ENCODE assay signal across 10 mouse cellular contexts in the genomic region with DNA sequence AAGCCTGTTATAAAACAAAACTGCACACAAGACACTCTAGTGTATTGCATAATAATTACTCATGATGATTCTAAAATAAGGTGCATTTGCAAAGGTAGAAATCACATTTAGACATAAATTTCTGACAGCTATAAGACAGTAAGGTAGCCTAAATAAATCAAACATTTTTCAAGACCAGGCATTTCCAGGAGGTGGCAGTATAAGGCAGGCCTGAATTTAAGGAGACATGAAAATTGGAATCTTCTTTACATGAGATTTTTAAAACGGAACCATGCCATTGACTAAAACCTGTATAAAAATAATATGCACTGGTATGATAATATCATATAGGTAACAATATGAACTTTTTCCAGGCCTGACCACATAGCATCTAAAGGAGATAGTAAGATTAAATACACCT.
DNase-seq lines count a peak whose midpoint lies in the region; ATAC-seq and TF ChIP-seq lines count a peak whose summit lies in the region.
"Had no signal": no experiment of that assay in that cellular context is flagged by ENCODE, and none has a peak within 500 bp of the region (broad histone marks: within the 10 kb centered on the region; RNA-seq: fewer than 3 reads in every experiment).

No protein-coding gene starts in this region.

- 44% methylated on average over 1 of the region's 1 CpGs for WGBS in limb, embryonic 14.5 days
- WGBS in limb, embryonic 10.5 days = 72% methylated on average over 1 of the region's 1 CpGs

- H3K36me3 ChIP-seq in limb, embryonic 14.5 days (ENCODE audit: control insufficient read depth, insufficient read depth, low read length) = no peaks in the 10 kb centered on the region
- H3K36me3 ChIP-seq in limb, embryonic 10.5 days = no peaks in the 10 kb centered on the region
- H3K36me3 ChIP-seq in E14TG2a.4 (ENCODE audit: insufficient read depth, low read length) = no peaks in the 10 kb centered on the region
- H3K36me3 ChIP-seq: midbrain, embryonic 13.5 days had no signal

- peak; percentile 25 for TF ChIP-seq CTCF in E14TG2a.4 (conservative IDR thresholded peaks at IDR 0.05; ENCODE audit: low read length)

- H3K9ac ChIP-seq in limb, embryonic 14.5 days (ENCODE audit: low read depth, low read length, severe bottlenecking) = no peak overlapping the region
- H3K9ac ChIP-seq: midbrain, embryonic 13.5 days had no signal

- no peaks in the 10 kb centered on the region for H3K4me1 ChIP-seq in limb, embryonic 14.5 days (ENCODE audit: control insufficient read depth, insufficient read depth, low read length)
- H3K4me1 ChIP-seq in limb, embryonic 10.5 days = no peaks in the 10 kb centered on the region
- H3K4me1 ChIP-seq in E14TG2a.4 (replicated peaks; ENCODE audit: low read depth, low read length) = no peaks in the 10 kb centered on the region
- H3K4me1 ChIP-seq: midbrain, embryonic 13.5 days had no signal

- intact Hi-C loops in left cerebral cortex, postnatal 25 days (cut with DNase I) = loop anchor here (5.0 to 10.0 kb wide), 3 partner anchors 1095 to 1605 kb away; no protein-coding TSS in a partner anchor

- DNase-seq in embryo, embryonic 10.5 days (ENCODE audit: low spot score) = peak; percentile 45
- DNase-seq in embryo, embryonic 10 days (ENCODE audit: low spot score) = no peak
- DNase-seq in limb, embryonic 14.5 days (ENCODE audit: low spot score) = peak; percentile 5
- DNase-seq in limb, embryonic 10.5 days (ENCODE audit: low spot score) = no peak
- DNase-seq in left cerebral cortex, postnatal 25 days (ENCODE audit: low spot score in 2 of 2) = peak; percentile 5 to 31
- no peak for DNase-seq in spleen, adult 12 weeks (ENCODE audit: low spot score)
- DNase-seq in adrenal gland, postnatal 4 days (ENCODE audit: low spot score in 2 of 2) = no peak
- DNase-seq: gastrocnemius, postnatal 25 days had no signal

- H3K4me3 ChIP-seq in limb, embryonic 14.5 days (replicated peaks; ENCODE audit: low read length) = no peak overlapping the region
- H3K4me3 ChIP-seq in limb, embryonic 10.5 days = no peak overlapping the region
- no peak overlapping the region for H3K4me3 ChIP-seq in E14TG2a.4 (replicated peaks; ENCODE audit: low read length)
- H3K4me3 ChIP-seq: midbrain, embryonic 13.5 days had no signal

- TF ChIP-seq POLR2A in limb, embryonic 14.5 days (IDR thresholded peaks at IDR 0.05; ENCODE audit: borderline replicate concordance, extremely low read depth, insufficient read depth, insufficient read length) = no peak

- H3K9me3 ChIP-seq in limb, embryonic 14.5 days (ENCODE audit: control insufficient read depth, low read length) = no peaks in the 10 kb centered on the region
- H3K9me3 ChIP-seq in limb, embryonic 10.5 days (replicated peaks) = no peaks in the 10 kb centered on the region
- H3K9me3 ChIP-seq in E14TG2a.4 (ENCODE audit: low read length) = no peaks in the 10 kb centered on the region
- H3K9me3 ChIP-seq: midbrain, embryonic 13.5 days had no signal

- H3K4me2 ChIP-seq in limb, embryonic 14.5 days (replicated peaks; ENCODE audit: low read depth, low read length, severe bottlenecking) = no peak overlapping the region
- H3K4me2 ChIP-seq: midbrain, embryonic 13.5 days had no signal

- no peak for ATAC-seq in limb, embryonic 14.5 days (ENCODE audit: low FRiP score, low read depth)
- ATAC-seq: midbrain, embryonic 13.5 days had no signal

- H3K27ac ChIP-seq in limb, embryonic 14.5 days (replicated peaks; ENCODE audit: low read depth, low read length) = no peak overlapping the region
- no peak overlapping the region for H3K27ac ChIP-seq in limb, embryonic 10.5 days
- H3K27ac ChIP-seq: midbrain, embryonic 13.5 days had no signal

- H3K27me3 ChIP-seq in limb, embryonic 14.5 days (ENCODE audit: control insufficient read depth, insufficient read depth, low read length) = no peaks in the 10 kb centered on the region
- H3K27me3 ChIP-seq in limb, embryonic 10.5 days (ENCODE audit: low read depth, poor library complexity, severe bottlenecking) = no peaks in the 10 kb centered on the region
- H3K27me3 ChIP-seq in E14TG2a.4 (ENCODE audit: insufficient read depth, low read length) = no peaks in the 10 kb centered on the region
- H3K27me3 ChIP-seq: midbrain, embryonic 13.5 days had no signal

Comparison
In these comparisons a context has a peak if more than half of its experiments do, and no peak if none do; other contexts are left out.
1. DNase-seq: peak in embryo, embryonic 10.5 days (single experiment), limb, embryonic 14.5 days (single experiment) and left cerebral cortex, postnatal 25 days (2 of 2); none in embryo, embryonic 10 days (single experiment), limb, embryonic 10.5 days (single experiment), spleen, adult 12 weeks (single experiment) and adrenal gland, postnatal 4 days (0 of 2).